Mouse (Mus musculus) embryonic facial prominence, embryonic 13.5 days (tissue): ENCODE data around the gene Lpxn. TPM values are rescaled to one million over a fixed set of nuclear protein-coding genes. Genes with fewer than 3 reads are reported as not detected.

ENCODE experiments used
- ATAC-seq: fragments of 200-750 bp; cut with Nextera tagmentation; 2 replicates; pipeline ENCODE4 v1.8.0; 2017; ENCODE audit warnings: low read depth; ENCODE audit not compliant: insufficient number of reproducible peaks, insufficient read depth, low FRiP score, low TSS enrichment
- H3K27ac ChIP-seq: fragments of 300-500 bp; sonication (generic); 2 replicates; pipeline ENCODE4 v1.5.1; 2015; ENCODE audit warnings: moderate library complexity, mild to moderate bottlenecking, inconsistent platforms
- H3K27me3 ChIP-seq: fragments of 300-500 bp; sonication (generic); 2 replicates; pipeline ENCODE4 v1.6.1; 2015; ENCODE audit warnings: mild to moderate bottlenecking, inconsistent platforms
- H3K36me3 ChIP-seq: fragments of 300-500 bp; sonication (generic); 2 replicates; pipeline ENCODE4 v1.6.1; 2015; ENCODE audit warnings: mild to moderate bottlenecking, inconsistent platforms
- H3K4me1 ChIP-seq: fragments of 300-500 bp; sonication (generic); 2 replicates; pipeline ENCODE4 v1.6.1; 2015; ENCODE audit warnings: inconsistent platforms
- H3K4me2 ChIP-seq: fragments of 300-500 bp; sonication (generic); 2 replicates; pipeline ENCODE4 v1.6.1; 2015; ENCODE audit warnings: moderate library complexity, mild to moderate bottlenecking, inconsistent platforms
- H3K4me3 ChIP-seq: fragments of 300-500 bp; sonication (generic); 2 replicates; pipeline ENCODE4 v1.5.1; 2015; ENCODE audit warnings: mild to moderate bottlenecking, inconsistent platforms
- H3K9ac ChIP-seq: fragments of 300-500 bp; sonication (generic); 2 replicates; pipeline ENCODE4 v1.6.1; 2015; ENCODE audit warnings: mild to moderate bottlenecking, inconsistent platforms
- H3K9me3 ChIP-seq: fragments of 300-500 bp; sonication (generic); 2 replicates; pipeline ENCODE4 v1.6.1; 2016; ENCODE audit warnings: inconsistent platforms
- WGBS: fragments of 180-500 bp; shearing (Covaris S2); methylation state at CpG from one replicate; pipeline ENCODE4 v1.1.7; 2015; ENCODE audit warnings: mixed read lengths; 5-methylcytosine and 5-hydroxymethylcytosine counted together
- polyA plus RNA-seq: library from polyadenylated mRNA; unstranded; fragments of >200 nt; fragmentation: Nextera tagmentation; extraction: Ambion mirVana; gene quantifications from 2 replicates; pipeline ENCODE4 v1.2.1, GENCODE M21; 2015

Lpxn gene
- polyA plus RNA-seq, 1 experiment from 2014 or later = 2.3 TPM

DNA sequence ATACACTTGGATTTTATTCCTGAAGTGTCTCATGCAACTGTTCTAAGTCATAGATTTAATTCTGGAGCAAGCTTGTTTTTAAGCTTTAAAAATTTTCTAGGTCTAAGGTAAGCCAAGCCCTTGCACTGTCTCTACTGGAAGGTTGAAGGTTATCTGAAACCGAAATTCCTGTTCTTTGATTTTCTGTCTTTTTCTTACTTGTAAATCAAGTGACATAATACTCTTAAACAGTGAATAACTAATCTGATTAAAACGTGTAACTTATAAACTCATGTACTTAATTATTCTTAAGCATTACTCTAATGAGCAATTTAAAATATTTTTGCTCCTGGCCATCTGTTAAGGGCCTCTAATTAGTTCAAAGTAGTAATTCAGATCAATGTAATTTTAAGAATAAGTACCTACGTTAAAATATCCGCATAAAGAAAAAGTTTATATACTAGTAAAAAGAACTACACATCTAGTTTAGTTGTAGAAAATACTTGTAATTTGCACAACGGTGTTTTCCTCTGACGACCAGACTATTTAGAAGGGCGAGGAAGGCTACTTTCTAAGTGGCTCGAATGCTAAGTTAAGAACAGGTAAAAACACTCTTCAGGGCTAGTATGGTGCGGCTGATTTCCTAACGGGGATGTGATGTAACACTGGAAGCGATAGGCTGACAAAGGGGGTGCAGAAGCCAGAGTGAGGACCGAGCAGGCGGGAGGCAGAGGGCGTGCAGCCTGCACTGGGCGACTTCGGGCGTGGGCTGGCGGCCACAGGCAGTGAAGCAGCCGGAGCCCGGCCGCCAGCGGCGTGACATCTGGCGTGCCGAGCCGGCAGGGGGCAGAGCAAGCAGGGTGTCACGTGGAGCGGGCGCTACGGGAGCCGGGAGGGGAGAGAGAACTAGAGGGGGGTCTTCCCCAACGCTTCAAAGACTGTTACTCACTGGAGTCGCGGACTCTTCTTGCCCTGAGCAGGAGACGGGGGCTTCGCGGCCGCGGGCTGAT lies 1.6 kb upstream of the Lpxn start:
- no peaks in the 10 kb centered on the region for H3K36me3 ChIP-seq
- H3K4me1 ChIP-seq = peaks cover 9% of the 10 kb centered on the region
- peak overlapping the region; percentile 100 for H3K27ac ChIP-seq
- H3K27me3 ChIP-seq = no peaks in the 10 kb centered on the region
- H3K9ac ChIP-seq = peak overlapping the region; percentile 99
- peak overlapping the region; percentile 90 for H3K4me3 ChIP-seq
- H3K4me2 ChIP-seq = peak overlapping the region; percentile 62
- peak; percentile 67 for ATAC-seq
- 1% methylated on average over 38 of the region's 39 CpGs for WGBS
- no peaks in the 10 kb centered on the region for H3K9me3 ChIP-seq

DNA sequence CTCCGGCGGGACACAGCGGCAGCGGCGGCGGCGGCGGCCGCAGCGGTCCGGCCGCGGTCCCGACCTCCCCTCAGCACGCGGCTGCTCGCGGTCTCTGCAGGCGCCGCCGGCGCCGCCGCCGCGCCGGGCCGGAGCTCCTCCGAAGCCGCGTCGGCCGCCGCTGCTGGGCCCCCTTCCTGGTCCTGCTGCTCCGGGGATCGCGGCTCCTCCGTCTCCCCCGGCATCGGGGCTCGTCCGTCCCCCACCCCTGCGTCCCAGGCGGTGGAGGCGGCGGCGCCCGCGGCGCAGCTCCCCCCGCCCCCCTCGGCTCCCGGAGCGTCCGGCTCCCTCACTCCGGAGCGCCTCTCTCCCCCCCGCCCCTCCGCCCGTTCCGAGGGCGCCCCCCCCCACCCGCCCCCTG lies 883 bp upstream of the Lpxn start:
- no peaks in the 10 kb centered on the region for H3K9me3 ChIP-seq
- H3K36me3 ChIP-seq = no peaks in the 10 kb centered on the region
- peak overlapping the region; percentile 100 for H3K27ac ChIP-seq
- H3K4me3 ChIP-seq = peak overlapping the region; percentile 90
- peak overlapping the region; percentile 62 for H3K4me2 ChIP-seq
- peak overlapping the region; percentile 99 for H3K9ac ChIP-seq
- ATAC-seq = peak; percentile 29
- WGBS = 0% methylated on average over 20 of the region's 63 CpGs
- peaks cover 9% of the 10 kb centered on the region for H3K4me1 ChIP-seq
- H3K27me3 ChIP-seq = no peaks in the 10 kb centered on the region

DNA sequence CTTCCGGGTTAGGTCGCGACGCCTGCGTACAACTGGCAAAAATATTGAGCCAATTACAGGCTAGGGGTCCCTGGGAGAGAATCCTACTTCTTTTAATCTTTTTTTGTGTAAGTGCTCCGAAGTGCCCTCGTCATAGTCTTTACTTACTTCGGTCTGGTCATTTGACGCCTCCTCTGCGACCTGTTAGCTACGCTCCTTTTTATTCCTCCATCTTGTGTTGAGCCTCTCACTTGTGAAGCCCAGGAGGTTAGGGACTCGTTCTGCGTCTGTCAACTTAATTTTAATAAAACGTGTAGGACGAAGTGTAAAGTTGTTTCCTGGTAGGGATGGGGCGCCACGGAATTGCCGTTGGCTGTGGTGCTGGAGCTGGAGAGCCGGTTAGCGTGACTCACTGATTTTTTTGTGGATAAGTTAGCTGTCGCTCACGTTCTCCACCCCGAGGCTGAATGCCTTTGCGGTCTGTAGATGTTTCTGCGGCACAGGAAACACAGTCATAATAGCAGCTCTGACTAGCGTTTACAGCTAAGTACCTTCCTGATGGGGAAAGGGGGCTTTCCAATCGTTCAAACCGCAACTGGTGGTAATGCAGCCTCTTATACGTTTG lies 437 bp downstream of the Lpxn start:
- no peaks in the 10 kb centered on the region for H3K36me3 ChIP-seq
- peak overlapping the region; percentile 90 for H3K9ac ChIP-seq
- H3K4me3 ChIP-seq = peak overlapping the region; percentile 90
- peak overlapping the region; percentile 71 for H3K4me2 ChIP-seq
- H3K27ac ChIP-seq = peak overlapping the region; percentile 100
- under 1% methylated on average over 29 of the region's 29 CpGs for WGBS
- H3K27me3 ChIP-seq = no peaks in the 10 kb centered on the region
- H3K4me1 ChIP-seq = peaks cover 7% of the 10 kb centered on the region
- H3K9me3 ChIP-seq = no peaks in the 10 kb centered on the region
- peak; percentile 20 for ATAC-seq

DNA sequence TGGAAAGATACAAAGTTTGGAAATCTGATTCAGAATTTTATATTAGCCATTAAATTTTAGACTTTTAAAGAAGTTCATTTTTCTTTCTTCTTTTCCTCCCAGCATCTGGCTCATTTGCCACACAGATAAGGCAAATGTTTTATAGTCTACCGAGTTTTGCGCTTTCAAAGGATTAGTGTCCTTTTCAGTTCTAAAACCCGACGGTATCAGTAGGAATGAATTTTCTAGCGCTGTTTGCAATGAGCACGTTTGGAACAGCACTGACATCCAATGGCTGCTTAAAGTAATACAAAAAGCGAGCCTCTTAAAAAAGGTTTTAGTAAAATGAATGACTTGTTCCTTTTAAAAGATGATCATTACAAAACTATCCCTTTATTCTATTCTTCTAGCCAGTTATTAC lies 1.1 kb downstream of the Lpxn start:
- Histone ChIP-seq H3K4me3 (peak overlapping the region; percentile 90), H3K36me3 (no peaks in the 10 kb centered on the region)
- WGBS = under 1% methylated on average over 7 of the region's 7 CpGs

DNA sequence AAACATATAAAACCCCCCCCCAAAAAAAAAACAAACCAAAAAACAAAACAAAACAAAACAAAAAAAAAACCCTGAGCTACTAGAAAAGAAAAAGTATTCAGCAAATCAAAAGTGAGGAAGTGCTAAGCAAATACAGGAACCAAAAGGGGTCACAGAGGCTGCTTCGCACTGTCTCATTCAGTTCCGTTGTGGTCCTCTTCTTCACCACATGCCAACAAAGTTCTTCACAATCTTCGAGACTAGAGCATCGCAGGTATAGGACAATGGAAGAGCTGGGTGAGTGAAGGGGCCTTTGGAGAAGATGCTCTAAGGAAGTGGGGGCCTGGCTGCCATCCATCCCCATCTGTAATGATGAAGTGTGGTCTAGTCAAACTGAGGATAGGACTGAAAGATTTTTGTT lies 2.4 kb downstream of the Lpxn start:
- H3K9me3 ChIP-seq = no peaks in the 10 kb centered on the region
- 80% methylated on average over 4 of the region's 4 CpGs for WGBS
- no peaks in the 10 kb centered on the region for H3K36me3 ChIP-seq
- ATAC-seq = no peak
- H3K27ac ChIP-seq = no peak overlapping the region
- no peak overlapping the region for H3K4me3 ChIP-seq
- H3K9ac ChIP-seq = no peak overlapping the region
- no peak overlapping the region for H3K4me2 ChIP-seq
- no peaks in the 10 kb centered on the region for H3K27me3 ChIP-seq
- H3K4me1 ChIP-seq = no peaks in the 10 kb centered on the region

More for the DNA sequence above, 1.1 kb downstream of the Lpxn start:
- H3K4me1 ChIP-seq = peaks cover 3% of the 10 kb centered on the region
- peak overlapping the region; percentile 71 for H3K4me2 ChIP-seq
- H3K9me3 ChIP-seq = no peaks in the 10 kb centered on the region
- peak overlapping the region; percentile 100 for H3K27ac ChIP-seq
- peak overlapping the region; percentile 90; the same call in 1 of the 2 replicates for H3K9ac ChIP-seq
- no peak for ATAC-seq
- H3K27me3 ChIP-seq = no peaks in the 10 kb centered on the region

DNA sequence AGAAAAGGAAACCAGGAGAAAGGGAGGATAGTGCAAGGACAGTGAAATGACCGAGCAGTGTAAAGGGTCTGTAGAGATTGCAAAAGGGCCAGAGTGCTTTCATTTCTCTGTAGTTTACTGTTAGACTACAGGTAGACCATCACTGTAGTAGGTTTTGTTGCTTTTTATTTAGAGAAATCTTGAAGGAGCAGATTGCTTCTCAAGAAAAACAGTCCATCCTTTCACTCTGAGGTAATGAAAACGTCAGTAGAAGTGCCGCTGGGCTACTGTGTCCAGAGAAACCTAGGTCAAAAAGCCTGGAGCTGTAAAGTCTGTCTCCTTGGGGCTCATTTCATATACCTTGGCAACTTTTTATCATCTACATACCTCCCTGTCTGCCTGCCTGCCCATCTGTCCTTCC lies 3.1 kb downstream of the Lpxn start:
- H3K9ac ChIP-seq = no peak overlapping the region
- H3K36me3 ChIP-seq = no peaks in the 10 kb centered on the region
- H3K4me2 ChIP-seq = no peak overlapping the region
- no peak for ATAC-seq
- H3K9me3 ChIP-seq = no peaks in the 10 kb centered on the region
- H3K4me1 ChIP-seq = no peaks in the 10 kb centered on the region
- no peak overlapping the region for H3K4me3 ChIP-seq
- no peak overlapping the region for H3K27ac ChIP-seq
- H3K27me3 ChIP-seq = no peaks in the 10 kb centered on the region
- WGBS = 83% methylated on average over 3 of the region's 3 CpGs

DNA sequence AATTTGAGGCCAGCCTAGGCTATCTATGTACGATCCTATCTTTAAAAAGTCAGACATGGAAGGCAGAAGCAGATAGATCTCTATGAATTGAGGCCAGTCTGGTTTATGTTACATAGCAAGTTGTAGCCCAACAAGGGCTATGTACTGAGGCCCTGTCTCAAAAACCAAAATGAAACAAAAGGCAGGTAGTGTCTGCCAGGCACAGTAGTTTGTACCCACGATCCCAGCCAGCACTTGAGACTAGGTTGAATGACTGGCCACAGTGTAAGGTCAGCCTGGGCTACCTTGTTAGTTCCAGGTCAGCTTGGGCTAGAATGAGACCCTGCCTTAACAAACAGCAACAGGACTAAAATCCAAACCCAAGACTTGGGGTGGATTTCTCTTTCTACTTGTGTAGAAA lies 4.6 kb downstream of the Lpxn start:
- no peak overlapping the region for H3K4me2 ChIP-seq
- no peak overlapping the region for H3K9ac ChIP-seq
- WGBS = 74% methylated on average over 2 of the region's 2 CpGs
- no peak overlapping the region for H3K27ac ChIP-seq
- no peaks in the 10 kb centered on the region for H3K4me1 ChIP-seq
- no peak for ATAC-seq
- H3K9me3 ChIP-seq = no peaks in the 10 kb centered on the region
- no peaks in the 10 kb centered on the region for H3K36me3 ChIP-seq
- no peaks in the 10 kb centered on the region for H3K27me3 ChIP-seq
- H3K4me3 ChIP-seq = no peak overlapping the region

DNA sequence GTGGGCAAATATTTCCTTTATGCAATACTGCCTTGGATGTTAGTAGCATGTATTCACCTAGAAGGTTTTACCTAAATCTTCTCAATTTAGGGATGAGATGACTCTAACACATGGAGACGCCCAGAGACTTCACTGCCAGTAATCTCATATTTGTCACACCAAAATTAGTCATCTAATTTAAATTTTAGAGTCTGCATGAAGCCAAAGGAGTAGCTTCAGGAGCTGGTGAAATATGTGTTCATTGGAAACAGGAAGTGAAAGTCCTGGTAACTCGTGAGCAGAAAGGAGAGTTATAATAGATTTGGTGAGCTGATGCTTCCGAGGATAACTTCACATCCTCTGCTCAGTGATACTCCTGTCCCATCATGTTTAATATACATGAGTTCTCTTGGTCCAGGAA lies 5.1 kb downstream of the Lpxn start:
- Histone ChIP-seq H3K4me3 (no peak overlapping the region), H3K36me3 (no peaks in the 10 kb centered on the region), H3K27ac (no peak overlapping the region), H3K4me1 (no peaks in the 10 kb centered on the region), H3K27me3 (no peaks in the 10 kb centered on the region), H3K9me3 (no peaks in the 10 kb centered on the region), H3K9ac (no peak overlapping the region), H3K4me2 (no peak overlapping the region)
- WGBS = 73% methylated on average over 3 of the region's 3 CpGs
- no peak for ATAC-seq

DNA sequence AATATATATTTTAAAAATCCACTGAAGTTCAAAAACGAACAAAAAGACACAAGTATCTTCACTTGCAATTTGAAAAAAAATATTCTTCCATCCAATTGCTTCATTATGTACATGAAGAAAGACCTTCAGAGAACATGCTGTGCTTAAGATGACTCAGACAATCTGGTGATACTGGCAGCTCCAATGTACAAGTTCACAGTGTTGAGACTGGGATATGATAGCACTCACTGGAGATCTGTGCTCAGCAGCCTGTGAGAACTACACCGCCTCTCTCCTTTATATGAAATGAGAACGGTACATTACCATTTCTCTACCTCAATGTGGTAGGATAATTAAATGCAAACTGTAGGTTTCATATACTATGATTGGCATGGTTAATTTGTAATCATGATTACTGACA lies 6.8 kb downstream of the Lpxn start:
- Histone ChIP-seq H3K27me3 (no peaks in the 10 kb centered on the region), H3K36me3 (no peaks in the 10 kb centered on the region), H3K4me3 (no peak overlapping the region), H3K9me3 (no peaks in the 10 kb centered on the region), H3K27ac (no peak overlapping the region), H3K4me2 (no peak overlapping the region), H3K9ac (no peak overlapping the region), H3K4me1 (no peaks in the 10 kb centered on the region)
- 71% methylated on average over 3 of the region's 3 CpGs for WGBS
- ATAC-seq = no peak

DNA sequence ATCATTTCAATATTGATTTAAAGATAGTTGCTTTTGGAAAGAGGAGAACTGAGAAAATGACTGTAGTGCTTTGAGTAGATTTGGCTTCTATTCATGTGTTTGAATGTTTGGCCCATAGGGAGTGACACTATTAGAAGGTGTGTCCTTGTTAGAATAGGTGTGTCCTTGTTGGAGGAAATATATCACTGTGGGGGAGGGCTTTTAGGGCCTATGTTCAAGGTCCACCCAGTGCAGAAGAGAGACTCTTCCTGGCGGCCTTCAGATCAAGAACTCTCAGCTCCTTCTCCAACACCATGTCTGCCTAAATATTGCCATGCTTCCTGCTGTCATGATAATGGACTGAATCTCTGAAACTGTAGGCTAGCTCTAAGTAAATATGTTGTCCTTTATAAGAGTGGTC lies 8.2 kb downstream of the Lpxn start:
- Histone ChIP-seq H3K4me1 (no peaks in the 10 kb centered on the region), H3K27ac (no peak overlapping the region), H3K4me2 (no peak overlapping the region), H3K4me3 (no peak overlapping the region), H3K9me3 (no peaks in the 10 kb centered on the region), H3K9ac (no peak overlapping the region), H3K27me3 (no peaks in the 10 kb centered on the region), H3K36me3 (no peaks in the 10 kb centered on the region)
- WGBS = 88% methylated on average over 1 of the region's 1 CpGs
- no peak for ATAC-seq

DNA sequence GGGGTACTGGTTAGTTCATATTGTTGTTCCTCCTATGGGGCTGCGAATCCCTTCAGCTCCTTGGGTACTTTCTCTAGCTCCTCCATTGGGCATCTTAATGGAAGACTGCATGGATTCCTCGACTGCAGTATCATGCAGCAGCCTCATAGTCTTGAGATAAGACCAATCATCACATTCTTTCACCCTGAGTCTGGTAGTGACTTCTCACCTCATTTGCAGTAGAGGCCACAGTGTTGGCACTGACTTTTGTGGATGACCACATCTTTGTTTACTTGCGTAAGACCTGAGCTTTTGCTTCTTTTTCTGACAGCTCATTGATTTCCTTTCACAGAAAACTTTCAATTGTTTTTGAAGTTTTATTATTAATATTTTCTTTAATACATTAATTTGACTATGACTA lies 9.7 kb downstream of the Lpxn start:
- H3K9ac ChIP-seq = no peak overlapping the region
- no peak overlapping the region for H3K27ac ChIP-seq
- no peaks in the 10 kb centered on the region for H3K36me3 ChIP-seq
- ATAC-seq = no peak
- H3K4me1 ChIP-seq = no peaks in the 10 kb centered on the region
- H3K27me3 ChIP-seq = no peaks in the 10 kb centered on the region
- no peak overlapping the region for H3K4me2 ChIP-seq
- 85% methylated on average over 3 of the region's 3 CpGs for whole genome bisulfite sequencing
- no peak overlapping the region for H3K4me3 ChIP-seq
- H3K9me3 ChIP-seq = no peaks in the 10 kb centered on the region

DNA sequence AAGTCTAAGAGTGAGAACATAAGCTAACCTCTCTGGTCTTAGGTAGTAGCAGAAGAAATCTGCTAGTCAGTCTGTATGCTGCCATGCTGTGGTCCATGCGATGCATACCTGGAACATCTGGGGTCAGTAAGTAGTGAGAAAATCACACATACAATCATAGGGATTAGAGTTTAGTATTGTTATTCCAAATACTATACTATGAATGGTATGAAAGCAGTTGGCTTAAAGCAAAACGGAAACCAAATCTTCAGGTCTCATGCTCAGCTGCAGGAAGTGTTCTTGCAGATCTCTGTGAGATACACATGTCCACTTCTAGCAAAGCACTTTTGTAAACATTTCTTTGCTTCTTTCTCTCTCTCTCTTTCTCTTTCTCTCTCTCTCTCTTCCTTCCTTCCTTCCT lies 10.2 kb downstream of the Lpxn start:
- 72% methylated on average over 2 of the region's 2 CpGs for WGBS
- no peak overlapping the region for H3K9ac ChIP-seq
- no peak for ATAC-seq
- no peaks in the 10 kb centered on the region for H3K27me3 ChIP-seq
- no peak overlapping the region for H3K27ac ChIP-seq
- no peak overlapping the region for H3K4me2 ChIP-seq
- no peak overlapping the region for H3K4me3 ChIP-seq
- H3K9me3 ChIP-seq = no peaks in the 10 kb centered on the region
- no peaks in the 10 kb centered on the region for H3K36me3 ChIP-seq
- H3K4me1 ChIP-seq = no peaks in the 10 kb centered on the region
